Mouse (Mus musculus) CH12.LX (cell line): ENCODE measurements at regions not wholly inside any gene's neighbourhood (a gene's known extent, or its start where the extent isn't known, plus 50 kb on each side); places are given as distances from the start of the nearest gene placed in this dataset.

Experiments used
- DNase-seq: peaks from one replicate; pipeline ENCODE4 v3.0.0-alpha.2; 2013; ENCODE audit errors: extremely low read depth
- H3K27ac ChIP-seq: 2 replicates; pipeline ENCODE4 v1.5.1; 2012; ENCODE audit warnings: low read depth, mild to moderate bottlenecking, control low read depth, moderate library complexity; ENCODE audit not compliant: insufficient read depth
- H3K27me3 ChIP-seq: replicated peaks from 2 replicates; pipeline ENCODE3; 2012; ENCODE audit warnings: inconsistent platforms
- H3K36me3 ChIP-seq, 2 experiments: replicated peaks in 1 of 2; 2 replicates each; pipeline versions ENCODE3 to v1.6.1; 2012; ENCODE audit warnings: inconsistent platforms in 1 of 2, low read length in 1 of 2, mild to moderate bottlenecking in 1 of 2, mixed read lengths in 1 of 2, moderate library complexity in 1 of 2; ENCODE audit not compliant: control insufficient read depth in 1 of 2, insufficient read depth in 1 of 2
- H3K4me1 ChIP-seq, 2 experiments: 2 replicates each; pipeline ENCODE4 v1.6.1; 2012; ENCODE audit warnings: inconsistent platforms in 1 of 2, moderate library complexity in 1 of 2; ENCODE audit not compliant: insufficient read depth in 2 of 2, control insufficient read depth in 1 of 2
- H3K4me2 ChIP-seq: 2 replicates; pipeline ENCODE4 v1.6.1; 2012; ENCODE audit warnings: low read depth, mild to moderate bottlenecking, control low read depth; ENCODE audit not compliant: poor library complexity, insufficient read depth, severe bottlenecking
- H3K4me3 ChIP-seq, 3 experiments: fragments of 150-350 bp in 1 of 3; sonication (generic) in 1 of 3; replicated peaks in 1 of 3; 2 replicates each; pipeline versions ENCODE3 to v1.5.1; 2011 to 2012; ENCODE audit warnings: low read depth in 2 of 3, low read length in 2 of 3, mild to moderate bottlenecking in 2 of 3, moderate library complexity in 2 of 3, control low read depth in 1 of 3, improper control_type of control experiment in 1 of 3, inconsistent platforms in 1 of 3, mixed read lengths in 1 of 3; ENCODE audit not compliant: poor library complexity in 1 of 3
- H3K79me2 ChIP-seq: replicated peaks from 2 replicates; pipeline ENCODE4 v1.6.1; 2012; ENCODE audit warnings: mild to moderate bottlenecking, moderate library complexity; ENCODE audit not compliant: control insufficient read depth, poor library complexity, insufficient read depth, severe bottlenecking; ENCODE audit errors: extremely low read depth
- H3K9ac ChIP-seq: 2 replicates; pipeline ENCODE4 v1.6.1; 2012; ENCODE audit warnings: low read depth, mild to moderate bottlenecking, control low read depth, moderate library complexity; ENCODE audit not compliant: insufficient read depth
- H3K9me3 ChIP-seq: replicated peaks from 2 replicates; pipeline ENCODE3; 2012; ENCODE audit warnings: low read length, inconsistent platforms, mixed read lengths
- CHD1 ChIP-seq: IDR thresholded peaks from 2 replicates; pipeline ENCODE4 v1.6.1; 2012; ENCODE audit warnings: low read depth, low read length, improper control_type of control experiment, inconsistent platforms
- CHD2 ChIP-seq: IDR thresholded peaks from 2 replicates; pipeline ENCODE4 v1.6.1; 2011; ENCODE audit warnings: low read length, improper control_type of control experiment
- E2F4 ChIP-seq: IDR thresholded peaks from 2 replicates; pipeline ENCODE4 v1.6.1; 2011; ENCODE audit warnings: low read depth, low read length, improper control_type of control experiment; ENCODE audit not compliant: insufficient replicate concordance
- ELF1 ChIP-seq: IDR thresholded peaks from 2 replicates; pipeline ENCODE4 v1.6.1; 2014; ENCODE audit warnings: low read depth, mild to moderate bottlenecking, inconsistent platforms, low read length, improper control_type of control experiment
- EP300 ChIP-seq: IDR thresholded peaks from 2 replicates; pipeline ENCODE4 v1.6.1; 2011; ENCODE audit warnings: low read length, improper control_type of control experiment
- ETS1 ChIP-seq: conservative IDR thresholded peaks from 2 replicates; pipeline ENCODE4 v1.6.1; 2012; ENCODE audit warnings: low read depth, mild to moderate bottlenecking, inconsistent platforms, low read length, improper control_type of control experiment, moderate library complexity
- GABPA ChIP-seq: IDR thresholded peaks from 2 replicates; pipeline ENCODE4 v1.6.1; 2012; ENCODE audit warnings: low read depth, low read length, improper control_type of control experiment, inconsistent platforms; ENCODE audit not compliant: insufficient replicate concordance
- HCFC1 ChIP-seq: IDR thresholded peaks from 2 replicates; pipeline ENCODE4 v1.6.1; 2012; ENCODE audit warnings: low read depth, mild to moderate bottlenecking, inconsistent platforms, low read length, improper control_type of control experiment
- IRF4 ChIP-seq: IDR thresholded peaks from 2 replicates; pipeline ENCODE4 v1.6.1; 2014; ENCODE audit warnings: low read depth, mild to moderate bottlenecking, inconsistent platforms, low read length, improper control_type of control experiment
- JUN ChIP-seq: IDR thresholded peaks from 2 replicates; pipeline ENCODE4 v1.6.1; 2011; ENCODE audit warnings: low read depth, mild to moderate bottlenecking, low read length, improper control_type of control experiment, moderate library complexity; ENCODE audit not compliant: insufficient read depth
- JUND ChIP-seq: conservative IDR thresholded peaks from 2 replicates; pipeline ENCODE4 v1.6.1; 2011; ENCODE audit warnings: low read depth, low read length, improper control_type of control experiment
- KAT2A ChIP-seq: IDR thresholded peaks from 2 replicates; pipeline ENCODE4 v1.6.1; 2012; ENCODE audit warnings: low read length, improper control_type of control experiment, inconsistent platforms; ENCODE audit not compliant: insufficient replicate concordance
- MAZ ChIP-seq: IDR thresholded peaks from 2 replicates; pipeline ENCODE4 v1.6.1; 2012; ENCODE audit warnings: low read depth, mild to moderate bottlenecking, inconsistent platforms, low read length, improper control_type of control experiment, moderate library complexity
- MEF2A ChIP-seq: IDR thresholded peaks from 2 replicates; pipeline ENCODE4 v1.6.1; 2014; ENCODE audit warnings: low read depth, mild to moderate bottlenecking, inconsistent platforms, low read length, improper control_type of control experiment, borderline replicate concordance
- POLR2A ChIP-seq: IDR thresholded peaks from 2 replicates; pipeline ENCODE4 v1.6.1; 2011; ENCODE audit warnings: low read depth, mild to moderate bottlenecking, improper control_type of control experiment, low read length
- RAD21 ChIP-seq: IDR thresholded peaks from 2 replicates; pipeline ENCODE4 v1.6.1; 2011; ENCODE audit warnings: low read depth, mild to moderate bottlenecking, low read length, improper control_type of control experiment, moderate library complexity
- RCOR1 ChIP-seq: conservative IDR thresholded peaks from 2 replicates; pipeline ENCODE4 v1.6.1; 2012; ENCODE audit warnings: low read depth, mild to moderate bottlenecking, inconsistent platforms, low read length, improper control_type of control experiment
- SMC3 ChIP-seq: IDR thresholded peaks from 2 replicates; pipeline ENCODE4 v1.6.1; 2011; ENCODE audit warnings: low read depth, low read length, improper control_type of control experiment
- TBP ChIP-seq: conservative IDR thresholded peaks from 2 replicates; pipeline ENCODE4 v1.6.1; 2011; ENCODE audit warnings: low read depth, low read length, improper control_type of control experiment
- TCF12 ChIP-seq: IDR thresholded peaks from 2 replicates; pipeline ENCODE4 v1.6.1; 2014; ENCODE audit warnings: low read depth, mild to moderate bottlenecking, inconsistent platforms, low read length, improper control_type of control experiment
- ZC3H11A ChIP-seq: IDR thresholded peaks from 2 replicates; pipeline ENCODE4 v1.6.1; 2012; ENCODE audit warnings: low read depth, mild to moderate bottlenecking, inconsistent platforms, low read length, improper control_type of control experiment
- ZMIZ1 ChIP-seq: IDR thresholded peaks from 2 replicates; pipeline ENCODE4 v1.6.1; 2012; ENCODE audit warnings: low read depth, mild to moderate bottlenecking, inconsistent platforms, low read length, improper control_type of control experiment
- dilution Hi-C: fragments of 300-500 bp; cut with MboI; formaldehyde crosslinking; loops from 2 replicates; pipeline ENCODE4 v1.14.3; 2020; ENCODE audit warnings: low sequenced_read_pairs; ENCODE audit not compliant: extremely low pct_unique_long_range_greater_than_20kb, extremely low pct_ligation_motif_present
- in situ Hi-C: fragments of 300-500 bp; cut with MboI; formaldehyde crosslinking; loops from 3 replicates; pipeline ENCODE4 v1.14.3; 2019; ENCODE audit warnings: low sequenced_read_pairs, low pct_ligation_motif_present, low pct_unique_long_range_greater_than_20kb, mixed read lengths

GRCm38 (mm10) chr3:137110485-137110884 lies 230.4 kb upstream of the Emcn start:
- Histone ChIP-seq H3K27ac (no peak overlapping the region), H3K9me3 (no peaks in the 10 kb centered on the region), H3K4me2 (no peak overlapping the region), H3K27me3 (no peaks in the 10 kb centered on the region), H3K4me3 (no peak overlapping the region), H3K4me1 (no peaks in the 10 kb centered on the region), H3K79me2 (no peaks in the 10 kb centered on the region), H3K9ac (no peak overlapping the region), H3K36me3 (no peaks in the 10 kb centered on the region)
- dilution Hi-C loops (no loop called here), in situ Hi-C loops (no loop called here)
- DNase-seq = no peak
- no peak for TF ChIP-seq HCFC1
- no peak for TF ChIP-seq JUN
- no peak for TF ChIP-seq ETS1
- TF ChIP-seq CHD2 = no peak
- no peak for TF ChIP-seq JUND
- no peak for TF ChIP-seq KAT2A
- TF ChIP-seq RCOR1 = no peak
- no peak for TF ChIP-seq MEF2A

DNA sequence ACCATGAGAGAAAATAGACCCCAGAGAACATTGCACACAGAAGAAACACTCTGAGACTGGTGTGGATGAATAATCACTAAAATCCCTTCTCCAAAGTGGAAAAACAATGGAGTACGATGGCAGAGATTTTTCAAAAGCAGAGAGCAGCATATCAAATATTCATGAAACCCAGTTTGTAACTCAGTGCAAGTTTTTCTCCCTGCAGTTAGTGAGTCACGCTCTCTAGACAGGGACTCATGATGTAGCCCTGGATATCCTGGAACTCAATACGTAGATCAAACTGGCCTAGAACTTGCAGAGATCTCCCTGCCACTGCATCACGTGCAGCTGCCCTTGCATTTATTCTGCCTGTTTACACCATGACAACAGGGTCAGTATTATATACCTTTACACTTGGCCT lies 210.9 kb upstream of the Emcn start:
- Histone ChIP-seq H3K9ac (no peak overlapping the region), H3K4me1 (no peaks in the 10 kb centered on the region), H3K4me2 (no peak overlapping the region), H3K4me3 (no peak overlapping the region)
- DNase-seq = no peak
- in situ Hi-C loops = loop anchor here (25.0 kb wide), 1 partner anchor 632 kb away; no protein-coding TSS in a partner anchor
- dilution Hi-C loops = no loop called here
- TF ChIP-seq POLR2A = no peak
- no peak for TF ChIP-seq MAZ
- no peak for TF ChIP-seq TBP
- TF ChIP-seq GABPA = no peak
- TF ChIP-seq JUN = no peak
- TF ChIP-seq CHD1 = no peak
- no peak for TF ChIP-seq MEF2A
- no peak for TF ChIP-seq IRF4
- TF ChIP-seq, all 38 proteins: peak for 0
- Histone ChIP-seq H3K9me3 (no peaks in the 10 kb centered on the region), H3K27ac (no peak overlapping the region), H3K36me3 (no peaks in the 10 kb centered on the region), H3K79me2 (no peaks in the 10 kb centered on the region), H3K27me3 (no peaks in the 10 kb centered on the region)

DNA sequence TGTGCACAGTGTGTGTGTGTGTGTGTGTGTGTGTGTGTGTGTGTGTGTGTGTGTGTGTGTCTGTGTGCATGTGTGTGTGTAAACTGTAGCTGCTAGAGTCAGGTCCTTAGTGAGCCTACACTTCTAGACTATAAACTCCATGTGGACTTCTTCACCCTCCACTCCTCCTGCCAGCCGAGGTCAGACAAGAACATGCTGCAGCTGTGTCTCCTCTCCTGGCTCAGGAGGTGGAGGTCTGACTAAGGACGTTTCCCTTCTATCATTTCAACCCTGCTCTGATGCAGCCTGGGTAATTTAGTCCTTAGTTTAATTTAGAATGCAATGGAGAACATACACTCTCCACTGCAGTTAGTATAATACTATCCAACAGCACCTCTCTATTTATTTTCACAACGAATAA lies 198.8 kb upstream of the Emcn start:
- no peaks in the 10 kb centered on the region for H3K79me2 ChIP-seq
- H3K27me3 ChIP-seq = no peaks in the 10 kb centered on the region
- in situ Hi-C loops = loop anchor here (25.0 kb wide), 1 partner anchor 620 kb away; no protein-coding TSS in a partner anchor
- no peak overlapping the region for H3K4me3 ChIP-seq
- H3K9me3 ChIP-seq = no peaks in the 10 kb centered on the region
- H3K9ac ChIP-seq = no peak overlapping the region
- DNase-seq = no peak
- TF ChIP-seq EP300 (no peak), RCOR1 (no peak), ELF1 (no peak), E2F4 (no peak), SMC3 (no peak), TCF12 (no peak), ZMIZ1 (no peak), ZC3H11A (no peak), GABPA (no peak), RAD21 (no peak), CHD2 (no peak), CHD1 (no peak), JUND (no peak)
- H3K4me1 ChIP-seq = no peaks in the 10 kb centered on the region
- no peaks in the 10 kb centered on the region for H3K36me3 ChIP-seq
- H3K27ac ChIP-seq = no peak overlapping the region
- H3K4me2 ChIP-seq = no peak overlapping the region
- dilution Hi-C loops = no loop called here
